Mouse (Mus musculus) olfactory bulb, adult 2 months (tissue): Measurements from ENCODE around the gene Zfp536.

Source experiments
- CTCF ChIP-seq: fragments of 200-500 bp; IDR thresholded peaks from 2 replicates; pipeline ENCODE4 v1.5.1; 2012; ENCODE audit warnings: low read depth, mild to moderate bottlenecking, low read length, moderate library complexity; ENCODE audit not compliant: insufficient read depth
- POLR2A ChIP-seq: fragments of 200-500 bp; IDR thresholded peaks from 2 replicates; pipeline ENCODE4 v1.6.1; 2012; ENCODE audit warnings: mild to moderate bottlenecking, low read depth, low read length, moderate library complexity; ENCODE audit not compliant: insufficient read depth

GRCm38 (mm10) chr7:37568811-37569500 lies 204.5 kb downstream of the Zfp536 start:
- TF ChIP-seq CTCF (no peak), POLR2A (no peak)
